Mouse (Mus musculus) left cerebral cortex, adult 18-20 months (tissue): Measurements from ENCODE around the gene Gns. TPM values are rescaled to one million over a fixed set of nuclear protein-coding genes. Genes with fewer than 3 reads are reported as not detected.

Experiments used
- DNase-seq, 2 experiments: peaks; one replicate each; pipeline ENCODE4 v3.0.0; 2021 to 2022; ENCODE audit warnings: low spot score in 2 of 2, mixed read lengths in 1 of 2
- total RNA-seq, 2 experiments: library from RNA; stranded (reverse); gene quantifications; 2 replicates each; pipeline ENCODE4 v1.2.3; 2021

The Gns gene
- total RNA-seq, 2 experiments from 2014 or later: 86.7 to 87.1 TPM

DNA sequence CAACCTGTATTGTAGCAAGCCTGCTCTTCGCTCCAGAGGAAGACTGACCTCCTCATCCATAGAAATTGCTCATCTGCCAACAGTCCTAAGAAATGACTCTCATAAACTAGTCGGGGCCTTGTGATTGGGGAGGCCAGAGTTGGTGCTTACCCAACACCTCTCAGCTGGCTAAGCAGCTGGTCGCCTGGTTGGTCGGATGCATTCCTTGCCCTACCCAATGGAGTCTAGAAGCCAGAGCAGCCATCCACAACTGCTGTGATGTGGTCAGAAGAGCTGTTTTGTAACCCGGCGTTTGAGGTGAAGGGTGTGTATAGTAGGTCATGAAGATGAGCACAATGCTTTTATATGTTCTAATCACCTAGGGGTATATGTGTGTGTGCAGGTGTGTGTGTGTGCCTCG lies 33.7 kb downstream of the Gns start:
- no peak for DNase-seq

- DNase-seq: no peak
Observed at GRCm38 (mm10) chr10:121401005-121401404, 36.1 kb downstream of the Gns start.

DNA sequence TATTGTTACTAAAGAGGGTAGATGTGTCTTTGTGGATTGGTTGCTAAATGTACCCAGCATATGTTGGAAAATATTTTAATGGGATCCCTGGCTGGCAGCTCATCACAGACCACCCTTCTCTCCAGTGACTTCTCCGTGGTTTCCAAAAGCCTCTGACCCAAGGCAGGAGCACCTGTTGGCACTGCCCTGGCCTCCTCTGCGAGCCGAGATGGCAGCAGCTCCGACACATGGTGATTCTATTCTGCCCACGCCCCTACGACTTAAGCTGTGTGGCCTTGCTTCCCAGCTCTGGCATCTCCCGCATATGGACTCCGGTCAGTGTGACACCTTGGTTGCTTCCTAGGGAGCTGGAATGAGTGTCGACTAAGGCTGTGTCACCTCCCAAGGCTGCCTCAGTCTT lies 38.2 kb downstream of the Gns start:
- DNase-seq: no peak

- DNase-seq: no peak
Observed at GRCm38 (mm10) chr10:121403946-121404345, 39.1 kb downstream of the Gns start.

- peak in 1 of 2 experiments; percentile 37 for DNase-seq
Observed at GRCm38 (mm10) chr10:121409717-121410116, 44.8 kb downstream of the Gns start.

DNA sequence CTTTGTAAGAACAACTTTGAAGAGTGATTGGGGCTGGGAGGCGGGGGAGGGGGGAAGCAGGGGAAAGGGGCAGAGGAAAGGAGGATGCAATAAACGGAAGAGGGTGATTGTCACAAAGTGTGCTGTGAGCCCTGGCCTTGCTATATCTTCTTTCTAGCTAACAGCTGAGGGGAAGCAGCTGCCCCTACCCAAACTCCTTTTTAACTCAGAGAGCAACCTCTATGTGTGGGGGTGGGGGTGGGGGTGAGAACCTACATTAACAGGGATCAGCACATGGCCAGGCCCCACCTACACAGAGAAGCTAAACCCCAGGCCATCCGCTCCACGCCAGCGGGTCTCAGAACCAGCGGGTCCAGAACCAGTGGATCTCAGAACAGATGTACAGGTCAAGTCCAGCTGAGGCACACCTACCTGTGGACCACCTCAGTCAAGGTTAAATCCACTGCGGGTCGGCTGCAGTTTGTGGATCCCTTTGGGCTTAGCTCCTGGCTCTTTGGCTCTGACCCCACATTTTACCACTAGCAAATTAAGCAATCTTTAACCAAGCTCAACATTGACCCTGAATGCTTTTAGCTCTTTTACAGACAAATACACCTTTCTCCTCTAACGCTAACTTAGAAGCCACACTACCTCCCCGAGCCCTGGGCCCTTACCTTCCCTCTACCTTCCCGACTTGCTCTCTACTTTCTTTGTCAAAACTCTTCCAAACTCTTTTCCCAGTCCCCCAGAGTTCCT lies 47.0 kb downstream of the Gns start:
- no peak for DNase-seq

GRCm38 (mm10) chr10:121412824-121413223 lies 47.9 kb downstream of the Gns start:
- no peak for DNase-seq

DNA sequence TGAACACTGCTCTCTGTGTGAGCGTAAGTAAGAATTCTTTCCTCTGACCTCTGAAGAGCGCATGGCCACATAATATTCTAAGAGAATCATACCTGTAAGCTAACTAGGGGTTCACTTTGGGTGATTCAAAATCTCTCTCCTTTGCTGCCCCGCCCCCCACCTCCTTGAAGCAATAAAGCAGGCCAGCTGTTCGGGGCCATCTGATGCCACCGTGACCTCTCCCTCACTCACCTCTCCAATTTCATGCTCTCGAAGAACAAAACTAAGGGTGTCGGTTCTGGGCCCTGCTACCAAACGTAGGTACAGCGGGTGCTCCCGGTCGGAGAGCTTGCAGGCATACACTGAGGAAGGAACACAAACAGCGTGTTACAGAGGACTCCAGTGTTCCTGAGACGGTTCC lies 49.2 kb downstream of the Gns start:
- DNase-seq: no peak

DNA sequence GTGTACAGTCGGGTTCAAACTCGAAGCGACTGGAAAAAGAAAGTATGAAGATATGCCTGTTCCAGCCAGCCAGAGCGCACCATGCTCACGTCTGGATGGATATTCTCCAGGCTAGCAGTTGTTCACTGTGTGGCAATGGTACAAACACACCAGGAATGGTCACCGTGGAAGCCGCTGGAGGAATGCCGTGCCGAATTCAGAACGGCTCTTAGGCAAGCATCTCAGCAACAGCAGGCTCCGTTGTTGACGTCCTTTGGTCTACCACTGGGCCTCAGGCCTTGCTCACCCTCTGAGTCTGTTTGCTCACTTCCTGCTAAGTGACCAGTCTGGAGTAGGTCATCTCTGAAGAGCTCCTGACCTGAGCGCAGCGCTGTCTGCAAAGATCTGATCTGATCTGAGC lies 53.9 kb downstream of the Gns start:
- DNase-seq: no peak

GRCm38 (mm10) chr10:121419640-121420470 lies 55.0 kb downstream of the Gns start:
- DNase-seq: no peak

- no peak for DNase-seq
Observed at GRCm38 (mm10) chr10:121421023-121421422, 56.1 kb downstream of the Gns start.

GRCm38 (mm10) chr10:121421657-121422290 lies 56.9 kb downstream of the Gns start:
- DNase-seq: no peak

GRCm38 (mm10) chr10:121422294-121422693 lies 57.4 kb downstream of the Gns start:
- DNase-seq: no peak

- DNase-seq: no peak
Observed at GRCm38 (mm10) chr10:121423541-121424349, 58.9 kb downstream of the Gns start.

- no peak for DNase-seq
Observed at GRCm38 (mm10) chr10:121424455-121424854, 59.6 kb downstream of the Gns start.

GRCm38 (mm10) chr10:121425079-121425478 lies 60.2 kb downstream of the Gns start:
- DNase-seq: no peak

DNA sequence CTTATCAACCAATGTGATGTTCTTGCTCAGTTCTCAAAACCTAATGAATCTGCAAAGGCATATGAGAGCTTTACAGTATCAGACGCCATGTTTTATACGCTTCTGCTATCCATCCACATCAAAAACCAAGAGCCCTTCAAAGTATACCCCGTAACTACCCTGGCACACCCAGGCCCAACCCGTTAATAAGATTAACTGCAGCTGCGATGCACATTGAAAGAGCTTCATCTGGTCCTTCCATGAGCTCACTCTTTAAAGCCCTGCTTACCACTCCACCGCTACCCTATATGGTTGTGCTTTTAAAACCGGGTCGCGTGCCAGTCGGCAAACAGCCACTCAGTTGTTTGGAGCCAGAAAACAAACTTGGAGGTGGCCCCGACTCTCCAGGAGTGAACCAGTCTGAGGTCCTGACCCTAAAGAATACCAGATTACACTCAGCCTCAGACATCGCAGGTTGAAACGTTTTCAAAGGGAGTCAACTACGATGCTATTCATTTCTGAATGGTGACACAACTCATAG lies 60.7 kb downstream of the Gns start:
- no peak for DNase-seq

DNA sequence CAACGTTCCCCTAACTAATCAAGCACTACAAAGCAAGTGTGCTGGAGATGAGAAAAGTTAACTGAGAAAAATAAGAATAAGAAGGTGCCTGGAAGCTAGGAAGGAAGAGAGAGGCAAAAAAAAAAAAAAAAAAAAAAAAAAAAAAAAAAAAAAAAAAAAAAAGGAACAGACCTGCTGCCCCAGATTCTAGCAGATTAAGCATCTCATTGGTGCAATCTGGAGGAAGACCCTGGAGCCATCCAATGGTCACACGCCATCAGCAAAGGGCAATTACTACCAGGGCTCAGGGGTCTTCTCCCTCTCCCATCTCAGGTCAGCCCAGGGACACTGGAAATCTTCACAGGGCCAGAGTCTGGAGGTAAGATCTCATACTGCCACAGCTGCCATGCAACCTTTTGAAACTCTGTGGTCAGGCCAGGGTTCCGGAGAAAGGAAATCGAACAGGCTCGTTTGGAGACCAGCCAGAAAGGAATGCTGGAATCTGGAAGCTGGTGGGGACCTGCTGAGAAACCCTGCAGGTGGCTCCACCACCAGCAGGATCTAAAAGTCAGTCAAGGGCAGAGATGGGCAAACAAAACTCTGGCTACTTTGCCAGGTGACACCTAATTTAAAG lies 61.7 kb downstream of the Gns start:
- DNase-seq: no peak

- DNase-seq: no peak
Observed at GRCm38 (mm10) chr10:121427136-121427535, 62.2 kb downstream of the Gns start.

DNA sequence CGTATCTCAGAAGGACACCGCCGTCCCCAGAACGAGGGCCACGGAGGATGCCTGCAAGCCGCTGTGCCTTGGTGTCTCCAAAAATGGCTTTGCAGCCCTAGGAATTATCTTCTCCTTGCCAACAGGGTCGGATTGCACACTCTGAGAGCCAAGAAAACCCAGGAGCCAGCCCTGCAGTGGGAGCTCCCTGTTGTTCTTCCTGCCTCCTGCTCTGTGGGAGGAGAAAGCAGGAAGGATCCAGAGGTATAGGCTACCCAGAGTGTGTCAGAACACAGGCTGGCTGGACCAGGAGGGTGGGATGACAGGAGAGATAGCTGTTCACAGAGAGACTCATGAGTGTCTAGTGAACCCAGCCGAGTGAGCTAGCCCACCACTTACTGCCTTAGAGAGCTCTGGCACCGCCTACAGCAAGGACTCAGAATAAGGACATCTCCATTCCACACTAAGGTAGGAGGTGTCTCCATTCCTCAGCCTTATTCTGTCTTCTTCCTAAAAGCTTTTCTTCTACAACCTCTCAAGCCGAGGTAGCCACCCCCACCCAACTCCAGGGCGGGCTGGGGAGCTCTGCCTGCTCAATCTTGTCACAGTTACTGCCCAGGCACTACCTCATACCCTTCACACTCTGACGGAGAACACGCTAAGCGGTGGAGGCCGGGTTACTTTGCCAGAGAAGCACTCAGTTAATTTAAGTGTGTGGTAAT lies 63.3 kb downstream of the Gns start:
- DNase-seq: peak; percentile 50 to 65
